Mouse (Mus musculus): ENCODE measurements at regions not wholly inside any gene's neighbourhood (a gene's known extent, or its start where the extent isn't known, plus 50 kb on each side); places are given as distances from the start of the nearest gene placed in this dataset.

DNA sequence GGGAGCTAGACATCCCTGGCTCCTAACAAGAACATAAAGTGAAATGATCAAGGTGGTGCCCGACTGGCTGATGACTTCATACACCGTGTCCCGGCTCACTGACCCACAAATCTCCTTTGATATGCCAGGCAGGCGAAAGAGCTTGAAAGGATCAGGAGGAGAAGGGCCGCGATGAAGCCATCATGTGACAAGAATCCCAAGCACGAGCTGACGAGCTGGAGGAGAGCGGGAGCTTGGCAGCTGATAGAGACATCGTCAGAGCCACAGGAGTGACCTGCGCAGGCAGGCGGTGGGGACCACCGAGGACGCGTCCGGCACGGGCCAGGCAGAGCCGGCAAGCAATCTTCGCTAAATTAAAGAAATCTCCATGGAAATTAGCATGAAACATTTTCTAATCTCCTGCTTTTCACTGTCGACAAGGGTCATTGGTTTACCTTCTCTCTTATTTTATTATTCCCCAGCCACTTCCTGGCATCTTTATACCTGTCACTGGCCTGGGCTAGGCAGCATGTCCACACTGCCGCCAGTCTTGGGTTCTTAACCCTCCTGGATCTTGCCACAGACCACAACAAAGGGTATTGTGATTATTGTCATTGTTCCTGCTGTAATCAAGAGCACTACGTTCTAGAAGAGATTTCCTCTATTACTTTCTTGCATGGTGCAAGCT is 596.1 kb downstream of the Nr2f2 start:
- TF ChIP-seq POLR2A (IDR thresholded peaks at IDR 0.05; ENCODE audit: extremely low read depth, insufficient read depth, low read length) (no peak), CTCF (IDR thresholded peaks at IDR 0.05; ENCODE audit: extremely low read depth, insufficient read depth, low read length) (no peak)

All from cortical plate, adult 2 months (tissue).